Mouse (Mus musculus) frontal cortex, postnatal 36 days (tissue): ENCODE data around the gene Spi1.
"Not testable (repeated sequence)": the region's sequence is repeated elsewhere in the genome, so short reads cannot be mapped to it uniquely, and the experiment has no call there.

ENCODE experiments used
- DNase-seq, 2 experiments: peaks; one replicate each; pipeline ENCODE4 v3.0.0; 2022; ENCODE audit warnings: low spot score in 2 of 2

The Spi1 gene

DNA sequence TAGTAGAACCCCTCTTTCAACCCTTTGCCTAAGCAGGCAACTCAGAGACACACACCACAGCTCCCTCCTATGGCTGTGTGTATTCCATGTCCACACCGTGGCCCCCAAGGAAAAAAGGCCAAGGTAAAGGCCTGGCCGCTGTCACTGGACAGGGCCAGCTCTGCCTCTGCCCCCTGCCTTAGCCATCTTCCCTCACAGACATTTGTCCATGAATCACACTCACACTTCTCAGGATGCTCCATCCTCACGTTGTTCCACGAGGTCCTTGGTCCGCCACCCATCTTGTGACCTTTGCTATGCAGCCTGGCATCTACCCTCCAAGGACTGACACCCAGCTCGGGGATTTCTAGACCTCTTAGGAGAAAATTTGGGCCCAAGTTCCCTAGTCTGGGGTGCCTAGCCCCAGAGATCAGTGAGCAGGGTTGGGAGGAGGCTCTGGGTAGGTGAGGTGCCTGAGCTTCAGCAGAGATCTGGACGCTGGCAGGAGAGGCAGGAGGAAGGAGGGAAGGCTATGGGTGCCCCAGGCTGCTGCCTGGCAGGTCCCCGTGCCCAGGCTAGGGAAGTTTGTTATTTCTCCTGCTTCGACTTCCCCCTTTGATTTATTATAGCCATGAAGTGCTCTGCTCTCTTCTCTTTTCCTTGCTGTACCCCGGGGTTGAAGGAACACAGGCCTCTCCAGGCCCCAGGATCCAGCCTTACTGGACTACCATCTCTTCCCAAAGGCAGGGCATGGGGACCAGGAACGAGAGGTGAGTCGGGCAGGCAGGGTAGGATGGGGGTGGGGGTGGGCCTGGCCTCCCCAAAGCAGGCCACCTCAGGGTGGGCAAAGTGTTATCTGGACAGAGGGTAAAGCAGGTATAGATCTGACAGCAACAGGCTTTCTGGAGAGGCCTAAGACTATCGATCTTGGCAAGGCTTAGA lies at the start of gene Spi1:
Gene Spi1, plus strand, starts transcription at position 616 of the 921 bp plus-strand sequence.
- no peak for DNase-seq

DNA sequence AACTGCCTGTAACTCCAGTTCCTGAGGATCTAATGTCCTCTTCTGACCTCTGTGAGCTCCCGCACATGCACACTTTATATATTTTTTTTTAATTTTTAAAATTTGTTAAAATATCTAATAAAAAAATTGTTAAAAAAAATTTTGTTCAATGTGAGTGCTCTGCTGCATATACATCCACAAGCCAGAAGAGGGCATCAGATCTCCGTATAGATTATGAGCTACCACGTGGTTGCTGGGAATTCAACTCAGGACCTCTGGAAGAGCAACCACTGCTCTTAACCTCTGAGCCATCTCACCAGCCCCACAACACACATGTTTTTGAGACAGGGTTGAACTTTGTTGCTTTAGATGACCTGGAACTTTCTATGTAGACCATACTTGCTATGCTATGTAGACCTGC lies 49.2 kb upstream of the Spi1 start:
- no peak for DNase-seq

- DNase-seq = no peak
These were observed 46.8 kb upstream of the Spi1 start, which contains the start of gene Rapsn for GRCm38 (mm10) chr2:91035385-91035784. Rapsn (plus strand) TSS chr2:91035620.

DNA sequence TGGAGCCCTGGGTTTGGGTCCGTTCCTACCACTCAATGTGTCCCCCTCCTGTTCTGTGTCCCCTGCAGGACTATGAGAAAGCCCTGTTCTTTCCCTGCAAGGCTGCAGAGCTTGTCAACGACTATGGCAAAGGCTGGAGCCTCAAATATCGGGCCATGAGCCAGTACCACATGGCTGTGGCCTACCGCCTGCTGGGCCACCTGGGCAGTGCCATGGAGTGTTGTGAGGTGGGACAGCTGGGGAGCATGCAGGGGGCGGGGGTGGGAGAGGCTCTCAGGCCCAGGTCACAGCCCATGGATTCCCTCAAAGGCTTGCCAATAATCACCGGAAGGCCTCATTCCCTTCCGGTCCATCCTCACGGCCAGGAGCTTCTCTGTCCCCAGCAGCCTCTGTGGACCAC lies 40.4 kb upstream of the Spi1 start:
- no peak for DNase-seq

DNA sequence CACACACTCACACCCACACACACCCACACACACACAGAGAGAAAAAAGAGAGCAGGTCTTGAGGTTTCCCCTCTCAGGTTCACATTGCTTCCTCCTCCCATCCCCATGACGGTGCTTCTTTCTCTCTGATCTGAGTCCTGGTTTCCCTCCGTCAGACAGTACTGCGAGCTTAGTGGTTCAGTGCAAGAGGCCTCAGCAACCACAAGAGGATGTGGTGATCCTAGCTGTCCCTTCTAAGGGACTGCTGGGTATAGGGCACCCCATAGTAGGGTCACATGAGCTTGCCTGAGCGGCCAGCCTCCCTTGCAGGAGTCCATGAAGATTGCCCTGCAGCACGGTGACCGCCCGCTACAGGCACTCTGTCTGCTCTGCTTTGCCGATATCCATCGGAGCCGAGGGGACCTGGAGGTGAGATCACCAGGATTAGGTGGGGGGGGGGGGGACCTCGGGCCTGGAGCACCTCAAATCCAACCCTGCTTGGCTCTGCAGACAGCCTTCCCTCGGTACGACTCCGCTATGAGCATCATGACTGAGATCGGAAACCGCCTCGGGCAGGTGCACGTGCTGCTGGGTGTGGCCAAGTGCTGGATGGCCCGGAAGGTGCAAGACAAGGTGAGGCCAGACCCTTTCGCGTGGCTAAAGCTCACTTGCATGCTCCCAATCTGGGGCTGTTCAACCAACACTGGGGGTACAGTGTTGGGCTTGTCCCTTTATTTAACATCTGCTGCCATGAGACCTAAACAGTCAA lies 39.4 kb upstream of the Spi1 start:
- DNase-seq = no peak

- DNase-seq = no peak
These were observed 37.5 kb upstream of the Spi1 start for GRCm38 (mm10) chr2:91044727-91045126.

DNA sequence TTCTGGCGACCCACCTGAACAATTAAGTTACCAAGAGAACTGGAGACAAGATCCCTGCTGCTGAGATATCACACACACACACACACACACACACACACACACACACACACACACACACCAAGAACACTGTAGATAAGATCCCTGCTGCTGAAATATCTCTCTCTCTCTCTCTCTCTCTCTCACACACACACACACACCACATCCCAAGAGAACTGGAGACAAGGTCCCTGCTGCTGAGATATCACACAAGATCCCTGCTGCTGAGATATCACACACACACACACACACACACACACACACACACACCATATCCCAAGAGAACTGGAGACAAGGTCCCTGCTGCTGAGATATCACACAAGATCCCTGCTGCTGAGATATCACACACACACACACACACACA lies 36.4 kb upstream of the Spi1 start:
- DNase-seq = not testable (repeated sequence)

- no peak for DNase-seq
These were observed 34.8 kb upstream of the Spi1 start for GRCm38 (mm10) chr2:91047359-91047758.

- no peak for DNase-seq
These were observed 30.3 kb upstream of the Spi1 start for GRCm38 (mm10) chr2:91051917-91052316.

DNA sequence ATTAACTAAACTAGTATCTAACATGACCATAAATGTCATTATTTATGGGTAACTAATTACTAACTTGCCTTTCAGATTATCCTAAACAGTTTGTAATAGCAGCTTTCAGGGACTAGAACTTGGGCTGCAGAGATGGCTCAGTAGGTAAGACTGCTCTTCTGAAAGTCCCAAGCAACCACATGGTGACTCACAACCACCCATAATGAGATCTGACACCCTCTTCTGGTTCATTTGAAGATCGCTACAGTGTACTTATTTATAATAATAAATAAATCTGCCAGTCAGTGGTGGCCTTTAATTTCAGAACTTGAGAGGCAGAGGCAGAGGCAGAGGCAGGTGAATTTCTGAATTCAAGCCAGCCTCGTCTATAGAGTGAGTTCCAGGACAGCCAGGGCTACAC lies 29.4 kb upstream of the Spi1 start:
- DNase-seq = no peak

GRCm38 (mm10) chr2:91053181-91053933 lies 28.8 kb upstream of the Spi1 start:
- no peak for DNase-seq

- DNase-seq = peak; percentile 94 to 96
These were observed 28.2 kb upstream of the Spi1 start, which contains the start of gene Psmc3 for GRCm38 (mm10) chr2:91053934-91054382. Psmc3 (plus strand) TSS chr2:91054009.

- DNase-seq = no peak
These were observed 23.8 kb upstream of the Spi1 start for GRCm38 (mm10) chr2:91058435-91058834.

DNA sequence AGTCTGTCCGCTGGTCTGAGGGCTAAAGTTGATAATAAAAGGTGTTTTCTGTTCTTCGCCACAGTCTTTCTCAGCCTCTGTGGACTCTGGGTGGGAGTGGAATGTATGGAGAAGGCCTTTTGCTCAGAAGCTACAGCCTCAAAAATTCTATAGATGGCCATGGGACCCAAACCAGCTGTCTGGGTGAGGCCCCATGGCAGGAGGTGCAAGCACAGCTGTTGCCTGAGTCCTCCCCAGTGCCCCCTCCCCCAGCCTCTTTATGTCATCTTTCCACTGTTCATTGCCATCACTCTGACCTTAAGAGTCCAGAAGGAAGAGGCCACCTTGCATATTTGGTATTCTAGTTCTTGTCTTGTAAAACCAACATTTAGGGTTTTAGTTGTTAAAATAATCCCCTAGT lies 22.8 kb upstream of the Spi1 start:
- DNase-seq = no peak

DNA sequence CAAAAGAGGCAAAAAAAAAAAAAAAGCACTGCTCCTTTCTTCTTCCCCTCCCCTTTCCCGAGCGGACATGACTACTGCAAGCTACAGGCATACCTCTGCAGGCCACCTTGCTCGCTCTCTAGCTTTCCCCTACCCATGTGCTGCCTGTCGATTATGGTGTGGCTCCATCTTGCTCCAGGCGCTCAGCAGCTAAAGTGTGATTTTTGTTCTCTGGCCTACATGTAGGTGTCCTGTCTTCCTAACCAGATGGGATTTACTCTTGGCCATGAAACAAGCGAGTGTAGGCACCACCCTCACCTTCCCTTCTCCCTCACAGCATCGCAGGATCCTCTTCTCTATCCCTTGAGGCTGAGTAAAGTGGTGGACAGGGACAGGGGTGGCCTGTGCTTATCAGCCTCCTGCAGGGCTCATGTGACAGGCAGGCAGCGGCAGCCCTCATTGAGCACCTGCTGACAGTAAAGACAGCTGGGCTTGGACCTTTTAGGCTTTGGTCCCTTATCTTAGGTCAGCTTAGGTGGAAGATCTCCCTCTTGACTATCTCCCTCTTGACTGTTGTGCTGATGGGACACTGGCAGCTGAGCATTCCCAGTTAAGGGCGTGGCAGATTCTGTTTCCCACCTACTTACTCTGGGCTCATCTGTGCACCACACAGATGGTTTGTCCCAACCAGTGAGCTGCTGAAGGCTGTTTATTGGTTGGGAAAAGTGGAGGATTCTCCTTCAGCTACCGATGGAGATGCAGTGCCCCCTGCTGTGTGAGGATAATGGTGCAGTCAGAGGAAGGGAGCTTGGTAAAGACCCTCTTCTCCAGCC lies 21.4 kb upstream of the Spi1 start:
- DNase-seq = peak; percentile 74 to 82

- no peak for DNase-seq
These were observed 20.2 kb upstream of the Spi1 start for GRCm38 (mm10) chr2:91061849-91062481.

- no peak for DNase-seq
These were observed 19.2 kb upstream of the Spi1 start for GRCm38 (mm10) chr2:91062779-91063606.

GRCm38 (mm10) chr2:91064211-91064610 lies 18.0 kb upstream of the Spi1 start:
- DNase-seq = no peak

DNA sequence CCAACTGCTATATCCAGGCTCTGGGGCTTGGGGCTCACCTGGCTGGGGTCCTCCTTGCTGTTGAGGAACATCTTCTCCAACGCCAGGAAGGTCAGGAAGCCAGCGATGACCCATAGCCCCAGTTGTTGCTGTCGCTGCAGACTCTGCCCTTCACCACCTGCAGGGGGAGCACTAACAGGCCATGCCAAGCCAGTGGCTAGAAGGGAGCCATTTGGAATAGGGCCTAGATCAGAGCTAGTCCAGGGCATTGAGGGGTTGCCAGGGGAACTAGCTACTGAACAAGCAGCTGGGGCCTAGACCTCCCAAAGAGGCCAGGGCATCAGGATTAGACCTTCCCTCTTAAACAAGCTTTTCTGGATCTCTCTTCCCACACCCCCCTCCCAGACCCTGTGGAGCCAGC lies 16.6 kb upstream of the Spi1 start:
- DNase-seq = peak in 1 of 2 experiments; percentile 51

DNA sequence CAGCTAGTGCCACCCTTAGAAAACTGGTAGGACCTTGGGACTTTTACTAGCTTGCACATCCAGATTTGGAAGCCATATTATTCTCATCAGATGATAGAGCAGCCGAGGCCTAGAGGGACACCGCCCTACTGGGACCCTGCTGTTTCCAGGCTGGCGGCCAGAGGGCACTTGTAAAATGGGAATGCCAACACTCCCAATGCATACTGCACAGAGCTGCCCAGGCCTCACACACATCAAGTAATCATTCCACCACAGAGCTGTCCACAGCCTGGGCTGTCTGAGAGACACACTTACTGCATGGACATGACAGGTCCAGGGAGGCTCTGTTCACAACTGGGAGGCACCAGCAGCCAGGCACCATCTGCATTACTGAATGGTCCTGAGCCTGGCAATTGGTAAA lies 15.7 kb upstream of the Spi1 start:
- no peak for DNase-seq
